Mouse (Mus musculus) liver, adult 2 months (tissue): ENCODE measurements around the gene Gm20388.

ENCODE experiments used
- CTCF ChIP-seq: fragments of 200-500 bp; IDR thresholded peaks from 2 replicates; pipeline ENCODE4 v1.5.1; 2011; ENCODE audit warnings: low read depth, low read length, control low read depth
- POLR2A ChIP-seq: fragments of 200-500 bp; IDR thresholded peaks from 2 replicates; pipeline ENCODE4 v1.6.1; 2011; ENCODE audit warnings: low read length, control low read depth; ENCODE audit not compliant: insufficient read depth; ENCODE audit errors: extremely low read depth

- no peak for TF ChIP-seq CTCF
- no peak for TF ChIP-seq POLR2A
Measured at GRCm38 (mm10) chr8:124279690-124279985, 4369.0 kb downstream of the Gm20388 start.
